Mouse (Mus musculus): ENCODE data around the gene Kirrel. TPM values are rescaled to one million over a fixed set of nuclear protein-coding genes. Genes with fewer than 3 reads are reported as not detected.

Kirrel gene
- polyA plus RNA-seq, 1 experiment = 10.2 TPM

GRCm38 (mm10) chr3:87167621-87168020, 6.9 kb downstream of the Kirrel start:
- H3K4me1 ChIP-seq (ENCODE audit: control insufficient read depth, insufficient read depth, low read length) = no peaks in the 10 kb centered on the region
- 76% methylated on average over 6 of the region's 6 CpGs for WGBS

DNA sequence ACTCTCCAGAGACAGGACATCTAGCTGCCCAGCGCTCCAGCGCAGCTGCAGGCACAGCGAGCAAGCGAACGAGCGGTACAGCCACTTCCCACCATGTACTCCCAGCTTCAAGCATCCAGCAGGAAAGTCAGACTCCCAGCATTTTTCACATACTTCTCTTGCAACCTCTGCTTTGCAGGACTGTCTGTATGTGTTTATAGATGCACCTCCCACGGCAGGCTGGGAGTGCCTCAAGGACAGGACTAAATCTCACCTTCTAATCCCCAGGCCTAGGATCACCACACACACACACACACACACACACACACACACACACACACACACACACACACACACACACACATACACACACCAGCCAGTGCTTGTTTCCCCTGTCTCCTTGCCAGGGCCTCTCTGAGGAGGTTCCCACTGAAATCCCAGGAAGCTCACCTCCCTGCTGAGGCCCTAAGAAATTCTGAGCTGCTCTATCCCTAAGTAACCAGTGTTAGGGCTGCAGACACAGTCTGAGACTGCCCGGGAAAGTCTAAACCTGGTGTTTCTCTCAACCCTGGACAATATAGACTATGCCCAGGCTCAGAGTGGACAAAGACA, 9.2 kb downstream of the Kirrel start:
- Histone ChIP-seq H3K36me3 (ENCODE audit: control insufficient read depth, insufficient read depth, low read length) (no peaks in the 10 kb centered on the region), H3K27ac (ENCODE audit: insufficient read depth, low read depth, low read length) (no peak overlapping the region; the same call in 1 of the 2 replicates), H3K4me1 (ENCODE audit: control insufficient read depth, insufficient read depth, low read length) (no peaks in the 10 kb centered on the region), H3K27me3 (replicated peaks; ENCODE audit: control insufficient read depth, insufficient read depth, low read length) (no peaks in the 10 kb centered on the region), H3K4me3 (ENCODE audit: insufficient read depth, low read depth, low read length) (no peak overlapping the region)
- no peak for DNase-seq
- TF ChIP-seq CTCF (conservative IDR thresholded peaks at IDR 0.05; ENCODE audit: insufficient read depth, insufficient read length, low read depth, low read length) (no peak), POLR2A (IDR thresholded peaks at IDR 0.05; ENCODE audit: low read depth, low read length) (no peak)
- 54% methylated on average over 8 of the region's 8 CpGs for WGBS

More at GRCm38 (mm10) chr3:87167621-87168020, 6.9 kb downstream of the Kirrel start:
- Histone ChIP-seq H3K27ac (ENCODE audit: insufficient read depth, low read depth, low read length) (no peak overlapping the region), H3K4me3 (ENCODE audit: insufficient read depth, low read depth, low read length) (no peak overlapping the region), H3K36me3 (ENCODE audit: control insufficient read depth, insufficient read depth, low read length) (no peaks in the 10 kb centered on the region), H3K27me3 (replicated peaks; ENCODE audit: control insufficient read depth, insufficient read depth, low read length) (no peaks in the 10 kb centered on the region)
- TF ChIP-seq CTCF (conservative IDR thresholded peaks at IDR 0.05; ENCODE audit: insufficient read depth, insufficient read length, low read depth, low read length) = no peak
- no peak for TF ChIP-seq POLR2A (IDR thresholded peaks at IDR 0.05; ENCODE audit: low read depth, low read length)
- no peak for DNase-seq

DNA sequence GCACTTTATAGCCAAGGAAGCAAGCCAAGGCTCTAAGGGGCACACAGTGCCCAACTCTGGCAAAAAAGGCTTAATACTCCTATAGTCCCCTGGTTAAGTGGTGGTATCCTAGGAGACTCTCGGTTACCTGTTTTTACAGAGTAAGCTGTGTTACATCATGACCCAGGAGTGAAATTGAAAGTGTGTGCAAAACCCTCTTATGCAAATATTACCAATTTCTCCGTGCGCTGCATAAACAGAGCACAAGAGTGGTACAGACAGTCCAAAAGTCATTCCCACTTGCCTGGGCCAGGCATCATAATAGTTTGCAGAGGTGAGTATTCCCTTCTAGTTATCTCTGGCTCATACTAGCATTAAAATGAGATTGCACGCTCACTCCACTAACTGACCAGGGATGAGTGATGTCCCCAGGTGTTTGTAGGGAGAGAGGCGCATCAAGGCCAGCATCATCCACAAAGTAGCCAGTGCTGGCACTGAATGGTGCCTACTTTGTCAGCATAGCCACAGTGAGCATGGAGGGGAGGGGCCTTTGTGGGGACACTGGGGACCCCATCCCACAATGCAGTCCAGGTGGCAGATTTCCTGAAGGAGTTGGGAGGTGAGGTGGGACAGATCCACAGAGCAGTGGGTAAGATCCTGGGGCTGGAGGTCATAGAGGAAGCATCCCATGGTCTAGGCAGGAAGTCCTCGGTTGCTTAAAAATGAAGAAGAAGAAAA, 10.3 kb downstream of the Kirrel start:
- 83% methylated on average over 6 of the region's 6 CpGs for WGBS
- no peak overlapping the region for H3K4me3 ChIP-seq (ENCODE audit: insufficient read depth, low read depth, low read length)
- no peak for TF ChIP-seq CTCF (conservative IDR thresholded peaks at IDR 0.05; ENCODE audit: insufficient read depth, insufficient read length, low read depth, low read length)
- TF ChIP-seq POLR2A (IDR thresholded peaks at IDR 0.05; ENCODE audit: low read depth, low read length) = no peak
- H3K36me3 ChIP-seq (ENCODE audit: control insufficient read depth, insufficient read depth, low read length) = no peaks in the 10 kb centered on the region
- no peaks in the 10 kb centered on the region for H3K27me3 ChIP-seq (replicated peaks; ENCODE audit: control insufficient read depth, insufficient read depth, low read length)
- no peak overlapping the region for H3K27ac ChIP-seq (ENCODE audit: insufficient read depth, low read depth, low read length)
- DNase-seq = no peak
- no peaks in the 10 kb centered on the region for H3K4me1 ChIP-seq (ENCODE audit: control insufficient read depth, insufficient read depth, low read length)

DNA sequence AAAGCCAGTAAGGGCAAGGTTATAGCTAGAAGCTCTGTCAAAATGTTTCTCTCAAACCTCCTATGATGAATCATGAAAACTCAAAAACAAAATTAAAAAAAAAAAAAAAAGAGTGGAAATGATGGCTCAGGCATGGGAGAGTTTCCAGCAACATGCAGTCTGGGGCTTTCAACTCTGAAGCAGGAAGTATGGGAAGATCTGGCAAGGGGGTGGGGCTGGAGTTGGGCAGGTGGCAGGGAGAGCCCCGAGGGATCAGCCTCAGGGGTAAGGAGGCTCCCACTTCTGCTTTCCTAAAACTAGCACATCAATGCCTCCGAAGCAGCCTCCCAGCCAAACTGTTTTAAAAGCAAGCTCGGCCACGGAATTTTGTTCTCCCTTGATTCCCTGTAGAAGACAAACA, 11.4 kb downstream of the Kirrel start:
- no peak for DNase-seq
- WGBS = 64% methylated on average over 4 of the region's 4 CpGs
- no peak overlapping the region for H3K4me3 ChIP-seq (ENCODE audit: insufficient read depth, low read depth, low read length)

GRCm38 (mm10) chr3:87162380-87162779, 12.2 kb downstream of the Kirrel start:
- Histone ChIP-seq H3K27ac (ENCODE audit: insufficient read depth, low read depth, low read length) (peak overlapping the region; percentile 4; the same call in 1 of the 2 replicates), H3K4me1 (ENCODE audit: control insufficient read depth, insufficient read depth, low read length) (0 out of 2 replicates have a peak, but pooled peaks cover 2% of the 10 kb centered on the region), H3K27me3 (replicated peaks; ENCODE audit: control insufficient read depth, insufficient read depth, low read length) (no peaks in the 10 kb centered on the region), H3K36me3 (ENCODE audit: control insufficient read depth, insufficient read depth, low read length) (no peaks in the 10 kb centered on the region), H3K4me3 (ENCODE audit: insufficient read depth, low read depth, low read length) (no peak overlapping the region)
- no peak for TF ChIP-seq CTCF (conservative IDR thresholded peaks at IDR 0.05; ENCODE audit: insufficient read depth, insufficient read length, low read depth, low read length)
- TF ChIP-seq POLR2A (IDR thresholded peaks at IDR 0.05; ENCODE audit: low read depth, low read length) = no peak
- 84% methylated on average over 5 of the region's 5 CpGs for WGBS
- DNase-seq = no peak

More for the DNA sequence above, 11.4 kb downstream of the Kirrel start:
- no peaks in the 10 kb centered on the region for H3K27me3 ChIP-seq (replicated peaks; ENCODE audit: control insufficient read depth, insufficient read depth, low read length)
- TF ChIP-seq CTCF (conservative IDR thresholded peaks at IDR 0.05; ENCODE audit: insufficient read depth, insufficient read length, low read depth, low read length) = no peak
- TF ChIP-seq POLR2A (IDR thresholded peaks at IDR 0.05; ENCODE audit: low read depth, low read length) = no peak
- 0 out of 2 replicates have a peak, but pooled peaks cover 2% of the 10 kb centered on the region for H3K4me1 ChIP-seq (ENCODE audit: control insufficient read depth, insufficient read depth, low read length)
- H3K27ac ChIP-seq (ENCODE audit: insufficient read depth, low read depth, low read length) = no peak overlapping the region
- H3K36me3 ChIP-seq (ENCODE audit: control insufficient read depth, insufficient read depth, low read length) = no peaks in the 10 kb centered on the region

- H3K4me1 ChIP-seq (ENCODE audit: control insufficient read depth, insufficient read depth, low read length) = 0 out of 2 replicates have a peak, but pooled peaks cover 2% of the 10 kb centered on the region
- H3K36me3 ChIP-seq (ENCODE audit: control insufficient read depth, insufficient read depth, low read length) = no peaks in the 10 kb centered on the region
- H3K27me3 ChIP-seq (replicated peaks; ENCODE audit: control insufficient read depth, insufficient read depth, low read length) = no peaks in the 10 kb centered on the region
- no peak overlapping the region for H3K4me3 ChIP-seq (ENCODE audit: insufficient read depth, low read depth, low read length)
- DNase-seq = no peak
- no peak overlapping the region; the same call in 1 of the 2 replicates for H3K27ac ChIP-seq (ENCODE audit: insufficient read depth, low read depth, low read length)
- WGBS = 87% methylated on average over 5 of the region's 5 CpGs
- no peak for TF ChIP-seq CTCF (conservative IDR thresholded peaks at IDR 0.05; ENCODE audit: insufficient read depth, insufficient read length, low read depth, low read length)
- TF ChIP-seq POLR2A (IDR thresholded peaks at IDR 0.05; ENCODE audit: low read depth, low read length) = no peak
Observed at GRCm38 (mm10) chr3:87161601-87162000, 12.9 kb downstream of the Kirrel start.

GRCm38 (mm10) chr3:87160819-87161509, 13.6 kb downstream of the Kirrel start:
- no peak for DNase-seq
- TF ChIP-seq CTCF (conservative IDR thresholded peaks at IDR 0.05; ENCODE audit: insufficient read depth, insufficient read length, low read depth, low read length) = no peak
- TF ChIP-seq POLR2A (IDR thresholded peaks at IDR 0.05; ENCODE audit: low read depth, low read length) = no peak
- Histone ChIP-seq H3K4me1 (ENCODE audit: control insufficient read depth, insufficient read depth, low read length) (0 out of 2 replicates have a peak, but pooled peaks cover 2% of the 10 kb centered on the region), H3K36me3 (ENCODE audit: control insufficient read depth, insufficient read depth, low read length) (no peaks in the 10 kb centered on the region), H3K27me3 (replicated peaks; ENCODE audit: control insufficient read depth, insufficient read depth, low read length) (no peaks in the 10 kb centered on the region), H3K27ac (ENCODE audit: insufficient read depth, low read depth, low read length) (no peak overlapping the region), H3K4me3 (ENCODE audit: insufficient read depth, low read depth, low read length) (no peak overlapping the region)
- 66% methylated on average over 6 of the region's 6 CpGs for WGBS

All from kidney, adult 2 months (tissue).